Mouse (Mus musculus): Measurements from ENCODE around the gene Srm. TPM values are rescaled to one million over a fixed set of nuclear protein-coding genes. Genes with fewer than 3 reads are reported as not detected.

Srm gene
- polyA plus RNA-seq, 1 experiment: 143 TPM

DNA sequence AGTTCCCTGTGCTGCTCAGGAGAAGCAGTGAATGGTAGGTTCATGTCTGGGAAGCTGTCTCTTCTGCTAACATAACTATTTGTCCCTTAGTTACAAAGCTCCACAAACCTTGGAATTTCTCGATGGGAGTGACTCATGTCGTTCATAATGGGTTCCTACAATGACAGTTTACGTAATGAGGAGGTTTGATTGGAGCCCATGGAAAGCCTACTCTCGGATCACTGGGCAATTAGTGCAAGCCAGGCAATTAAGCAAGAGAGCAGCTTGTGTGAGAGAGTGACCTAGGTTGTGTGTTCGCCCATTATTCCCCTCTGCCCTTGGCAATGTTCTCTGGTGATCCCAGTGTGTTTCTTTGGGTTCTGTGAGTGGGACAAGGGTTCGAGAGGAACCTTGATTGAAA, 4.6 kb downstream of the Srm start:
- Histone ChIP-seq H3K27ac (ENCODE audit: insufficient read depth, low read length) (no peak overlapping the region), H3K9me3 (replicated peaks; ENCODE audit: control insufficient read depth, insufficient read depth, low read length, poor library complexity, severe bottlenecking) (no peaks in the 10 kb centered on the region), H3K4me3 (ENCODE audit: low read depth, low read length) (no peak overlapping the region), H3K9ac (ENCODE audit: low read depth, poor library complexity, severe bottlenecking) (no peak overlapping the region), H3K4me1 (ENCODE audit: control insufficient read depth, insufficient read depth, low read length) (peaks cover 5% of the 10 kb centered on the region), H3K27me3 (ENCODE audit: control insufficient read depth, insufficient read depth, low read length, poor library complexity, severe bottlenecking) (no peaks in the 10 kb centered on the region), H3K36me3 (ENCODE audit: control insufficient read depth, insufficient read depth, low read length, poor library complexity, severe bottlenecking) (peaks cover 40% of the 10 kb centered on the region)
- TF ChIP-seq POLR2A (IDR thresholded peaks at IDR 0.05; ENCODE audit: insufficient read depth, low read length) (no peak), EP300 (IDR thresholded peaks at IDR 0.05; ENCODE audit: insufficient read depth, low read depth, low read length) (no peak), CTCF (IDR thresholded peaks at IDR 0.05; ENCODE audit: low read depth, low read length) (no peak)

DNA sequence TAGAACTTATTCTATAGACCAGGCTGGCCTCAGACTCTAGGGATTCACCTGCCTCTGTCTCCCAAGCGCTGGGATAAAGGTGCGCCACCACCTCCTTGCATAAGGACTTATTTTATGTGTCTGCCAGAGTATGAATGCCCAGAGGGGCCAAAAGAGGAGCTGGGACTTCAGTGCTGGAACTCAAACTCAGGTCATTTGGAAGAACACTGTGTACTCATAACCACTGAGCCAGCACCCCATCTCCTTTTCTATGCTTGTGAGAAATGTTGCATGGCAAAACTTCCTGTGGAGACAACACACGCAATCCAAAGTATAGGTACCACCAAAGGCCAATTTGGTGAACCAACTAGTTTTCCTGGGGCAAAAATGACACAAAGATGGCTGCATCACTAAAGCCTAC, 5.4 kb downstream of the Srm start:
- no peak for TF ChIP-seq EP300 (IDR thresholded peaks at IDR 0.05; ENCODE audit: insufficient read depth, low read depth, low read length)
- TF ChIP-seq POLR2A (IDR thresholded peaks at IDR 0.05; ENCODE audit: insufficient read depth, low read length): no peak
- no peak for TF ChIP-seq CTCF (IDR thresholded peaks at IDR 0.05; ENCODE audit: low read depth, low read length)

DNA sequence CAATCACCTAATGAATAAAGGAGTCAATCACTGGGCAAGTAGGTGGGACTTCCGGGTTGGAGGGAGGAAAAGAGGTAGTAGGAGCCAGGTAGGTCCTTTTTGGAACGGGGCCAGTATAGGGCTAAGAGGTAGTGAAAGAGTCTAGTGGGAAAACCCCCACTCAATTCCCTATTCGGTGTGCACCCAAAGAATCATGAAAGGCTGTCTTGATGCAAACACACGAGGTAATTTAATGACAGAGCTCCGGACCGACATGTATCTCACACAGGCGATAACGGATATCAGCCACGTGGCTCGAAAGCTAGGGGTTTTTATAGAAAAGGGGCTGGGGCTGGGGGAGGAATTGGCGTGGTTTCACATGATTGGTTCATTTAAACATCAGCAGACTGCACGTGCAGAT, 7.5 kb downstream of the Srm start:
- TF ChIP-seq POLR2A (IDR thresholded peaks at IDR 0.05; ENCODE audit: insufficient read depth, low read length): no peak
- no peak for TF ChIP-seq EP300 (IDR thresholded peaks at IDR 0.05; ENCODE audit: insufficient read depth, low read depth, low read length)
- TF ChIP-seq CTCF (IDR thresholded peaks at IDR 0.05; ENCODE audit: low read depth, low read length): no peak
- Histone ChIP-seq H3K27ac (ENCODE audit: insufficient read depth, low read length) (0 out of 2 replicates have a peak overlapping the region, but pooled peaks have one; percentile 8), H3K27me3 (ENCODE audit: control insufficient read depth, insufficient read depth, low read length, poor library complexity, severe bottlenecking) (no peaks in the 10 kb centered on the region), H3K9me3 (replicated peaks; ENCODE audit: control insufficient read depth, insufficient read depth, low read length, poor library complexity, severe bottlenecking) (no peaks in the 10 kb centered on the region), H3K4me1 (ENCODE audit: control insufficient read depth, insufficient read depth, low read length) (peaks cover 14% of the 10 kb centered on the region), H3K9ac (ENCODE audit: low read depth, poor library complexity, severe bottlenecking) (no peak overlapping the region), H3K36me3 (ENCODE audit: control insufficient read depth, insufficient read depth, low read length, poor library complexity, severe bottlenecking) (peaks cover 31% of the 10 kb centered on the region), H3K4me3 (ENCODE audit: low read depth, low read length) (no peak overlapping the region)

More for the DNA sequence above, 5.4 kb downstream of the Srm start:
- Histone ChIP-seq H3K27me3 (ENCODE audit: control insufficient read depth, insufficient read depth, low read length, poor library complexity, severe bottlenecking) (no peaks in the 10 kb centered on the region), H3K9me3 (replicated peaks; ENCODE audit: control insufficient read depth, insufficient read depth, low read length, poor library complexity, severe bottlenecking) (no peaks in the 10 kb centered on the region), H3K27ac (ENCODE audit: insufficient read depth, low read length) (no peak overlapping the region), H3K36me3 (ENCODE audit: control insufficient read depth, insufficient read depth, low read length, poor library complexity, severe bottlenecking) (peaks cover 40% of the 10 kb centered on the region), H3K4me3 (ENCODE audit: low read depth, low read length) (no peak overlapping the region), H3K4me1 (ENCODE audit: control insufficient read depth, insufficient read depth, low read length) (peaks cover 6% of the 10 kb centered on the region), H3K9ac (ENCODE audit: low read depth, poor library complexity, severe bottlenecking) (no peak overlapping the region)

DNA sequence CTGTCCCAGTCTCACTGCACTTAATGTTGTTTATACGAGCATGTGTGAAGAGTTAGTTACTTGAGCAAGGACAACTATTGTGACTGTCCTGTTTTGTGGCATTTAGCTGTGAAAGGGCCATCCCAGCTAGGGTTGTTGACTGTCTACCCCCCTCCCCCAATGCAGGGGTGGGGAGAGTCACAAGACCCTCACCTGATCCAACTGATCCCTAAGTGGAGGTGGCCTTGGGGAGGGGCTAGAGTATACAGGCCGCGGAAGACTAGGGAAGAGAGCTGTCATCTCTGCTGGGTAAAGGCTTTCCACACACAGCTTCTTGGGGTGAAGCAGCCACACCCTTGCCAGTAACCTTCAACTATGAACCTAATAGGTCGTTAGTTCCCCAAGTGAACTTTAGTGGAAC, 9.0 kb downstream of the Srm start:
- H3K27me3 ChIP-seq (ENCODE audit: control insufficient read depth, insufficient read depth, low read length, poor library complexity, severe bottlenecking): no peaks in the 10 kb centered on the region

DNA sequence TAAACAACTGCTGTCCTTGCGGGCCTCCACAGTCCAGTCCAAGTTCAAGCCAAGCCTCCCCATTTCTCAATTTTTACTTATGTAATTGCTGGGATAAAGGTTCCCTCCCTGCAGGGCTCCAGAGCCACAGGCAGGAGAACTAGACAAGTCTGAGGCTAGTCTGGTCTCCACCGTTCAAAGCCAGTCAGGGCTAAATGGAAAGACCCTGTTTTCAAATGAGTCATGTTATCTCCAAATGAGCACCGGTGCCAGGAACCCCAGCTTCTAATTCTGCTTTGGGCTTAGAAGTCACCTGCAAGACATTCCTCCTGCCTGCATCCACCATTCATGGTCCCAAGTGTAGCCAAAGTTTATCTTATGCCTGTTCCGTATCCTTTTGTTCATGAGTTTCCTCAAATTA, 10.6 kb downstream of the Srm start:
- Histone ChIP-seq H3K27ac (ENCODE audit: insufficient read depth, low read length) (peak overlapping the region; percentile 73), H3K4me1 (ENCODE audit: control insufficient read depth, insufficient read depth, low read length) (peaks cover 17% of the 10 kb centered on the region), H3K36me3 (ENCODE audit: control insufficient read depth, insufficient read depth, low read length, poor library complexity, severe bottlenecking) (peaks cover 3% of the 10 kb centered on the region; the same call in 1 of the 2 replicates), H3K27me3 (ENCODE audit: control insufficient read depth, insufficient read depth, low read length, poor library complexity, severe bottlenecking) (no peaks in the 10 kb centered on the region), H3K4me3 (ENCODE audit: low read depth, low read length) (no peak overlapping the region), H3K9ac (ENCODE audit: low read depth, poor library complexity, severe bottlenecking) (peak overlapping the region; percentile 15; the same call in 1 of the 2 replicates), H3K9me3 (replicated peaks; ENCODE audit: control insufficient read depth, insufficient read depth, low read length, poor library complexity, severe bottlenecking) (no peaks in the 10 kb centered on the region)
- 0 out of 2 replicates have a peak, but pooled peaks have one; percentile 3 for TF ChIP-seq EP300 (IDR thresholded peaks at IDR 0.05; ENCODE audit: insufficient read depth, low read depth, low read length)
- TF ChIP-seq CTCF (IDR thresholded peaks at IDR 0.05; ENCODE audit: low read depth, low read length): no peak
- no peak for TF ChIP-seq POLR2A (IDR thresholded peaks at IDR 0.05; ENCODE audit: insufficient read depth, low read length)

More for the DNA sequence above, 9.0 kb downstream of the Srm start:
- Histone ChIP-seq H3K27ac (ENCODE audit: insufficient read depth, low read length) (peak overlapping the region; percentile 42), H3K36me3 (ENCODE audit: control insufficient read depth, insufficient read depth, low read length, poor library complexity, severe bottlenecking) (peaks cover 16% of the 10 kb centered on the region), H3K9ac (ENCODE audit: low read depth, poor library complexity, severe bottlenecking) (no peak overlapping the region), H3K4me3 (ENCODE audit: low read depth, low read length) (no peak overlapping the region), H3K4me1 (ENCODE audit: control insufficient read depth, insufficient read depth, low read length) (peaks cover 17% of the 10 kb centered on the region), H3K9me3 (replicated peaks; ENCODE audit: control insufficient read depth, insufficient read depth, low read length, poor library complexity, severe bottlenecking) (no peaks in the 10 kb centered on the region)
- TF ChIP-seq POLR2A (IDR thresholded peaks at IDR 0.05; ENCODE audit: insufficient read depth, low read length) (no peak), CTCF (IDR thresholded peaks at IDR 0.05; ENCODE audit: low read depth, low read length) (no peak), EP300 (IDR thresholded peaks at IDR 0.05; ENCODE audit: insufficient read depth, low read depth, low read length) (peak; percentile 96)

DNA sequence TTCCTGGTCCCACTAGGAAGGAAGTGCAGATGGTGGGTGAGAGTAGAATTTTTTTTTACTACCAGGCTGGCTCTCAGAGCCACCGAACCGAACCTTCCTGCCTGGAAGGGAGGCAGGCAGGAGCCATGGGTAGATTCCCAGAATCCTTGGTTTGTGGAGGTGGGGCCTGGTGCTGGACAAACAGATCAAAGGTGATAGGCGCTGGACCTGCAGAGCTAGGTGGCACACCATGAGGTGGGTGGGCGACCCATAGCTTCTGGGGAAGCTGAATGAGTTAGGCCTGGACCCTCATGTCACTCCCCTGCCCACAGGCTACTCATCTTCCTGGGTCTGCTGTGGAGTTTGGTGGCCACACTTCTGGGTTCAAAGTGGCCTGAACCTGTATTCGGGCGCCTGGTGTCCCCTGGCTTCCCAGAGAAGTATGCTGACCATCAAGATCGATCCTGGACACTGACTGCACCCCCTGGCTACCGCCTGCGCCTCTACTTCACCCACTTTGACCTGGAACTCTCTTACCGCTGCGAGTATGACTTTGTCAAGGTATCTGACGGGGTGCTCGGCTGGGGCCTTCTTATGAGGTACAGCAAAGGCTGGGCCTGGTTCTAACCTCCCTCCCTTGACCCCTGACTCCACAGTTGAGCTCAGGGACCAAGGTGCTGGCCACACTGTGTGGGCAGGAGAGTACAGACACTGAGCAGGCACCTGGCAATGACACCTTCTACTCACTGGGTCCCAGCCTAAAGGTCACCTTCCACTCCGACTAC, 11.2 kb downstream of the Srm start, which contains the start of gene Masp2:
TSS of gene Masp2 (plus strand) at position 198 of the 764 bp plus-strand sequence.
- H3K27ac ChIP-seq (ENCODE audit: insufficient read depth, low read length): peak within 1 kb of the TSS; percentile 73
- no peaks in the 10 kb centered on the region for H3K36me3 ChIP-seq (ENCODE audit: control insufficient read depth, insufficient read depth, low read length, poor library complexity, severe bottlenecking)
- H3K4me1 ChIP-seq (ENCODE audit: control insufficient read depth, insufficient read depth, low read length): peaks cover 17% of the 10 kb centered on the region
- no peaks in the 10 kb centered on the region for H3K9me3 ChIP-seq (replicated peaks; ENCODE audit: control insufficient read depth, insufficient read depth, low read length, poor library complexity, severe bottlenecking)
- H3K4me3 ChIP-seq (ENCODE audit: low read depth, low read length): peak within 1 kb of the TSS; percentile 21
- no peaks in the 10 kb centered on the region for H3K27me3 ChIP-seq (ENCODE audit: control insufficient read depth, insufficient read depth, low read length, poor library complexity, severe bottlenecking)
- TF ChIP-seq POLR2A (IDR thresholded peaks at IDR 0.05; ENCODE audit: insufficient read depth, low read length) (no peak), CTCF (IDR thresholded peaks at IDR 0.05; ENCODE audit: low read depth, low read length) (no peak), EP300 (IDR thresholded peaks at IDR 0.05; ENCODE audit: insufficient read depth, low read depth, low read length) (no peak)
- H3K9ac ChIP-seq (ENCODE audit: low read depth, poor library complexity, severe bottlenecking): peak within 1 kb of the TSS; percentile 15

All from ES-Bruce4 (cell line).